Mouse (Mus musculus) common myeloid progenitor, adult 5-6 weeks (primary cell): ENCODE results near the gene Tmem30a. TPM values are rescaled to one million over a fixed set of nuclear protein-coding genes. Genes with fewer than 3 reads are reported as not detected.

Experiments used
- ATAC-seq: replicated peaks from 2 replicates; pipeline ENCODE4 v1.8.0; 2016; ENCODE audit warnings: low read depth, mild to moderate bottlenecking, moderate TSS enrichment, inconsistent platforms; ENCODE audit not compliant: poor library complexity, severe bottlenecking
- total RNA-seq: library from RNA; stranded (forward); fragments of 200-1000, 187-1606 nt; gene quantifications from 2 replicates; pipeline ENCODE4 v1.2.3, GENCODE M21; 2017

The Tmem30a gene
- total RNA-seq, 1 experiment from 2014 or later, result 86.1 TPM

DNA sequence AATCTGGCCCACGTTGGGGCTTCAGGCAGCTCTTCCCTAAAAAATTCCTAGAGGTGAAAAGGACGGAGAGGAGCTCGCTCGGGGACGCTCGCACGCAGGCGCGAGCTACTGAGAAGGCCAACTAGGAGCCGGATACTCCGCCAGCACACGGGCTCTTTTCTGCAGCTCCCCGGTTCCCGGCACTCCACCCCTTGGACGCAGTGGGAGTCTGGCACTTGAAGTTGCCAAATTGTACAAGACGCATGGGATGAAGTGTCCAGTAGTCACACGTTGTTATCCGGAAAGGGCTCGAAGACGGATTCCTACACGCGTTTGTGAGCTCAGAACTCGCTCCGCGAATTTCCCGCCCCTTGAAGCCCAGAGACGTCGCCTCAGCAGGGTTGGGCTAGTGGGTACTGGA lies 73.9 kb downstream of the Tmem30a start:
- no peak for ATAC-seq

Other genes with a start within 250 kb of the Tmem30a start
- gene Col12a1, start 74.7 kb downstream of the Tmem30a start, total RNA-seq, result not detected in 2 replicates
- 99.8 and 129 TPM in 2 replicates for gene Cox7a2, start 33.6 kb downstream of the Tmem30a start, total RNA-seq
- 0.34 and 0.46 TPM in 2 replicates for gene Filip1, start 219.3 kb upstream of the Tmem30a start, total RNA-seq